Mouse (Mus musculus) kidney, adult 11 months (tissue): ENCODE data around the gene Sh3rf3.
A peak's percentile ranks its signal among the peaks of the same experiment; 100 is the strongest.

Experiments used
- DNase-seq: peaks from one replicate; pipeline ENCODE4 v3.0.0; 2022

Sh3rf3 gene

GRCm38 (mm10) chr10:58922216-58922829 lies 109.2 kb downstream of the Sh3rf3 start:
- DNase-seq, result peak; percentile 24

GRCm38 (mm10) chr10:58922993-58923392 lies 109.8 kb downstream of the Sh3rf3 start:
- no peak for DNase-seq

GRCm38 (mm10) chr10:58926578-58926977 lies 113.4 kb downstream of the Sh3rf3 start:
- DNase-seq, result no peak

- no peak for DNase-seq
Observed at GRCm38 (mm10) chr10:58928952-58929442, 115.8 kb downstream of the Sh3rf3 start.

GRCm38 (mm10) chr10:58932151-58932773 lies 119.1 kb downstream of the Sh3rf3 start:
- DNase-seq, result no peak

- no peak for DNase-seq
Observed at GRCm38 (mm10) chr10:58935606-58936005, 122.4 kb downstream of the Sh3rf3 start.

- DNase-seq, result no peak
Observed at GRCm38 (mm10) chr10:58936441-58936860, 123.3 kb downstream of the Sh3rf3 start.

- no peak for DNase-seq
Observed at GRCm38 (mm10) chr10:58937521-58937920, 124.4 kb downstream of the Sh3rf3 start.

- no peak for DNase-seq
Observed at GRCm38 (mm10) chr10:58942819-58943218, 129.7 kb downstream of the Sh3rf3 start.

- DNase-seq, result no peak
Observed at GRCm38 (mm10) chr10:58943661-58944400, 130.7 kb downstream of the Sh3rf3 start.

GRCm38 (mm10) chr10:58944930-58945329 lies 131.8 kb downstream of the Sh3rf3 start:
- DNase-seq, result no peak

- DNase-seq, result no peak
Observed at GRCm38 (mm10) chr10:58949770-58950638, 136.8 kb downstream of the Sh3rf3 start.

- DNase-seq, result no peak
Observed at GRCm38 (mm10) chr10:58960193-58960592, 147.0 kb downstream of the Sh3rf3 start.

- DNase-seq, result no peak
Observed at GRCm38 (mm10) chr10:58968236-58968635, 155.1 kb downstream of the Sh3rf3 start.

GRCm38 (mm10) chr10:58969351-58969750 lies 156.2 kb downstream of the Sh3rf3 start:
- no peak for DNase-seq

GRCm38 (mm10) chr10:58972115-58972514 lies 159.0 kb downstream of the Sh3rf3 start:
- no peak for DNase-seq

GRCm38 (mm10) chr10:58974138-58974537 lies 161.0 kb downstream of the Sh3rf3 start:
- DNase-seq, result no peak

- DNase-seq, result no peak
Observed at GRCm38 (mm10) chr10:58979320-58979959, 166.3 kb downstream of the Sh3rf3 start.

GRCm38 (mm10) chr10:58981674-58982329 lies 168.6 kb downstream of the Sh3rf3 start:
- no peak for DNase-seq

- no peak for DNase-seq
Observed at GRCm38 (mm10) chr10:58982546-58983154, 169.5 kb downstream of the Sh3rf3 start.

GRCm38 (mm10) chr10:58991611-58992010 lies 178.5 kb downstream of the Sh3rf3 start:
- DNase-seq, result no peak
